Mouse (Mus musculus): ENCODE data around the gene Slc25a51. TPM values are rescaled to one million over a fixed set of nuclear protein-coding genes. Genes with fewer than 3 reads are reported as not detected.
"Not testable (repeated sequence)": the region's sequence is repeated elsewhere in the genome, so short reads cannot be mapped to it uniquely, and the experiment has no call there.

Slc25a51 gene
- polyA plus RNA-seq, 1 experiment = 145 TPM

DNA sequence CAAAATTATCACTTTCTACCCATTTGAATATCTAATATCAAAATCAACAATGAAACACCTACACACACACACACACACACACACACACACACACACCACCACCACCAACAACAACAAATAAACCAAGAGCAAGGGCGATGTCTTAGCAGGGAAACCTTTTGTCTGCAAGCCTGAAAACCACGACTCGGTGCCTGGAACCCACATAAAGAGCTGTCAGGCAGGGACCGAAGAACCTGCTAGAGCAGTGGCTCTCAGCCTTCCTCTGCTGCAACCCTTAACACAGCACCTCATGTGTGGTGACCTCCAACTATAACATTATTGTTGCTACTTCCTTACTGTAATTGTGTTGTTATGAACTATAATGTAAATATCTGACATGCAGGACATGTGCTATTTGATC, 6.3 kb downstream of the Slc25a51 start:
- 91% methylated on average over 4 of the region's 4 CpGs for WGBS
- Histone ChIP-seq H3K4me3 (ENCODE audit: insufficient read depth, low read depth, low read length) (no peak overlapping the region), H3K27ac (ENCODE audit: insufficient read depth, low read depth, low read length) (no peak overlapping the region), H3K36me3 (ENCODE audit: control insufficient read depth, insufficient read depth, low read length) (peaks cover 10% of the 10 kb centered on the region), H3K4me1 (ENCODE audit: control insufficient read depth, insufficient read depth, low read length) (peaks cover 23% of the 10 kb centered on the region), H3K27me3 (replicated peaks; ENCODE audit: control insufficient read depth, insufficient read depth, low read length) (no peaks in the 10 kb centered on the region)
- no peak for DNase-seq
- TF ChIP-seq CTCF (conservative IDR thresholded peaks at IDR 0.05; ENCODE audit: insufficient read depth, insufficient read length, low read depth, low read length) = no peak
- no peak for TF ChIP-seq POLR2A (IDR thresholded peaks at IDR 0.05; ENCODE audit: low read depth, low read length)

DNA sequence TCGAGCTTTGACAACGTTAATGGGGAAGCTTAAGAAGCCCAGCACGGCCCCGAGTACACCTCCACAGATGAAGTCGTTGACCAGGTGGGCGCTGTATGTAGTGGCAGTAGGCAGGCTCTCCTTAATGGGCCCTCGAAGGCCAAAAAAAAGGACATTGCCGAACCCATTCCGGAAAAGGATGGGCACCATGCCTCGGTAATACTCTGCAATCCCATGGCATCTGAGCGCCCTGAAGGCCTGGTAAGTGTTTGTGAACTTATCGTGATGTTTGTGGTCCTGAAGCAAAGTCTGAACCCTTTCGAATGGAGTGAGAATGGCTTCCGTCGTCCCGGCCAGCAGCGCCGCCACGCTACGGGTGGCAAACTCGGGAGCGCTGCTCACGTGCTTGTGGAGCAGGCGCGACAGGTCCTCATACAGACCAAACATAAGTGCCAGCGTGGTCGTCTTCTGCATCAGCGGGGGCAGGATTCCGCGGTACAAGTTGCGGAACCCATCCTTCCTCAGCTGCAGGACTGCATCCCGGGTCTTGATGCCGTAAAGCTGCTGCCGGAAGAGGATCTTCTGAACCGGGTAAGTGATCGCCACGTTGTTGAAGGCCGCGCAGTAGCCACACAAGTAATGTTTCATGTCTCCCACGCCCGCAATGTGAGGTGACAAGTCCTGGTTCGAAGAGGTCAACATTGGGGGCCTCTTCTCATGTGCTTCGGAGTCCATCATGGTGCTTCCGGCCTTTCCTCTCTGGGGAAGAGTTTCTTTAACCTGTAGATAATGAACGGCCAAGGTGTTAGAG, 8.9 kb downstream of the Slc25a51 start:
- no peak overlapping the region for H3K27ac ChIP-seq (ENCODE audit: insufficient read depth, low read depth, low read length)
- DNase-seq = no peak
- no peaks in the 10 kb centered on the region for H3K27me3 ChIP-seq (replicated peaks; ENCODE audit: control insufficient read depth, insufficient read depth, low read length)
- no peak overlapping the region for H3K4me3 ChIP-seq (ENCODE audit: insufficient read depth, low read depth, low read length)
- peaks cover 10% of the 10 kb centered on the region for H3K36me3 ChIP-seq (ENCODE audit: control insufficient read depth, insufficient read depth, low read length)
- H3K4me1 ChIP-seq (ENCODE audit: control insufficient read depth, insufficient read depth, low read length) = peaks cover 8% of the 10 kb centered on the region; the same call in 1 of the 2 replicates
- TF ChIP-seq CTCF (conservative IDR thresholded peaks at IDR 0.05; ENCODE audit: insufficient read depth, insufficient read length, low read depth, low read length) (no peak), POLR2A (IDR thresholded peaks at IDR 0.05; ENCODE audit: low read depth, low read length) (no peak)
- 92% methylated on average over 45 of the region's 45 CpGs for WGBS

DNA sequence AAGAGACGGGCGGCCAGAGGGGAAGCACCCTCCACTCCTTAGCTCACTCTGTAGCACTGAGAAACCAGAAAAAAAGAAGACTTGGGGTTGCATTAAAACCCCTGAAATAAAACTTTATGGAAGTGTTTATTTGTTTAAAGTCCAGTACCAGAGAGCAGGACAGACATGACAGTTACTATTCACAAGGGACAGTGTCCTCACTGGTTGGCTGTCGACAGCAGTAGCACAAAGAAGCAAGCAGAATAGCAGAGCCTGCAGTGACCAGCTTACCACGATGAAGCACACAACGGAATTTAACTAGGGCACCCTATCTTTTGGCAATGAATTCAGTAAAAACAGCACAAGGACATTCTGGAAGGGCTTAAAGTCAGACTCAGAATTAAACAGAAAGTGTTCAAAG, 10.3 kb downstream of the Slc25a51 start:
- not testable (repeated sequence) for H3K27ac ChIP-seq (ENCODE audit: insufficient read depth, low read depth, low read length); H3K27me3 ChIP-seq (replicated peaks; ENCODE audit: control insufficient read depth, insufficient read depth, low read length); H3K36me3 ChIP-seq (ENCODE audit: control insufficient read depth, insufficient read depth, low read length); H3K4me3 ChIP-seq (ENCODE audit: insufficient read depth, low read depth, low read length); DNase-seq; H3K4me1 ChIP-seq (ENCODE audit: control insufficient read depth, insufficient read depth, low read length)
- 47% methylated on average over 5 of the region's 5 CpGs for WGBS

GRCm38 (mm10) chr4:45396211-45396610, 12.4 kb downstream of the Slc25a51 start:
- not testable (repeated sequence) for H3K27ac ChIP-seq (ENCODE audit: insufficient read depth, low read depth, low read length); DNase-seq; H3K36me3 ChIP-seq (ENCODE audit: control insufficient read depth, insufficient read depth, low read length); H3K4me1 ChIP-seq (ENCODE audit: control insufficient read depth, insufficient read depth, low read length); H3K27me3 ChIP-seq (replicated peaks; ENCODE audit: control insufficient read depth, insufficient read depth, low read length); H3K4me3 ChIP-seq (ENCODE audit: insufficient read depth, low read depth, low read length)
- WGBS = 80% methylated on average over 6 of the region's 6 CpGs

DNA sequence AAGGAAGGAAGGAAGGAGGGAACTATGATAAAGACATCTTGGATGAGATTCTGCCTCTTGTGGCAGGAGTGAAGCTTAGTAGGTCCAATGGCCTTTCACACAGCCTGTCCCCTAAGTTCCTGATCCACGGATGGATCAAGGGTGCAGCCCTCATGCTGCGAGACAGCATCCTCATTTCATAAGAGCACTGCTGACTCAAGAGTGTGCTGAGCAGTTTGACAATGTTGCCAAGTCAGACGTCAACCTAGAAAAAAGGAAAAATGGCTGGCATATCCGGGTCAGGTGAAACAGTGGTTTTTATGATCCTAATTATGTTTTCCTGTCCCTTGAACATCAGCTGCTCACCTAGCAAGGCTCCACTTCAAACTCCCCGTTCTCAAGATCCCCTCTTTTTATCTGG, 14.9 kb downstream of the Slc25a51 start:
- 57% methylated on average over 5 of the region's 5 CpGs for WGBS
- Histone ChIP-seq H3K4me1 (ENCODE audit: control insufficient read depth, insufficient read depth, low read length) (peaks cover 2% of the 10 kb centered on the region; the same call in 1 of the 2 replicates), H3K4me3 (ENCODE audit: insufficient read depth, low read depth, low read length) (no peak overlapping the region), H3K27me3 (replicated peaks; ENCODE audit: control insufficient read depth, insufficient read depth, low read length) (no peaks in the 10 kb centered on the region), H3K36me3 (ENCODE audit: control insufficient read depth, insufficient read depth, low read length) (peaks cover 3% of the 10 kb centered on the region), H3K27ac (ENCODE audit: insufficient read depth, low read depth, low read length) (no peak overlapping the region)
- TF ChIP-seq CTCF (conservative IDR thresholded peaks at IDR 0.05; ENCODE audit: insufficient read depth, insufficient read length, low read depth, low read length) (no peak), POLR2A (IDR thresholded peaks at IDR 0.05; ENCODE audit: low read depth, low read length) (no peak)
- DNase-seq = no peak

GRCm38 (mm10) chr4:45392994-45393393, 15.6 kb downstream of the Slc25a51 start:
- no peak overlapping the region for H3K4me3 ChIP-seq (ENCODE audit: insufficient read depth, low read depth, low read length)
- no peak for DNase-seq
- H3K4me1 ChIP-seq (ENCODE audit: control insufficient read depth, insufficient read depth, low read length) = no peaks in the 10 kb centered on the region; the same call in 1 of the 2 replicates
- WGBS = 58% methylated on average over 8 of the region's 8 CpGs
- no peaks in the 10 kb centered on the region for H3K27me3 ChIP-seq (replicated peaks; ENCODE audit: control insufficient read depth, insufficient read depth, low read length)
- peaks cover 2% of the 10 kb centered on the region for H3K36me3 ChIP-seq (ENCODE audit: control insufficient read depth, insufficient read depth, low read length)
- TF ChIP-seq CTCF (conservative IDR thresholded peaks at IDR 0.05; ENCODE audit: insufficient read depth, insufficient read length, low read depth, low read length) (no peak), POLR2A (IDR thresholded peaks at IDR 0.05; ENCODE audit: low read depth, low read length) (no peak)
- no peak overlapping the region for H3K27ac ChIP-seq (ENCODE audit: insufficient read depth, low read depth, low read length)

DNA sequence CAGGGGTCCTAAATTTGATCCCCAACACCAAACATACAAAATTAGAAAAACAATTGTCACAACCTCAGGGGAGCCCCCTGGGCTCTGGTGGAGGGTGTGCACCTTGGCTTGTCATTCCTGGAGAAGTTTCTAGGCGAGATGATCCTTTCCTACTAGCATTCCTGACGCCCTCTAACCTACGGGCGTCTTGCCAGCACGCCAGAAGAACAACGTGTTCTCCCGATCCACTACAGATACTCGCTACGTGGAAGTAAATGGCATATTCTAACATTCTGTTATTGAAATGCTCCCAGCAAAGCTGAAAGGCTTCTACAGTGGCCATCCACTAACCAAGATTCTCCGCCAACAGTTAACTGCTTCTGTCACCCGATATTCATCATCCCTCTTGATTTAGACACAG, 16.0 kb downstream of the Slc25a51 start:
- no peak for TF ChIP-seq CTCF (conservative IDR thresholded peaks at IDR 0.05; ENCODE audit: insufficient read depth, insufficient read length, low read depth, low read length)
- no peak for TF ChIP-seq POLR2A (IDR thresholded peaks at IDR 0.05; ENCODE audit: low read depth, low read length)

More for the DNA sequence above, 16.0 kb downstream of the Slc25a51 start:
- no peaks in the 10 kb centered on the region for H3K27me3 ChIP-seq (replicated peaks; ENCODE audit: control insufficient read depth, insufficient read depth, low read length)
- H3K27ac ChIP-seq (ENCODE audit: insufficient read depth, low read depth, low read length) = no peak overlapping the region
- DNase-seq = peak; percentile 65
- no peak overlapping the region for H3K4me3 ChIP-seq (ENCODE audit: insufficient read depth, low read depth, low read length)
- WGBS = 33% methylated on average over 11 of the region's 11 CpGs
- H3K4me1 ChIP-seq (ENCODE audit: control insufficient read depth, insufficient read depth, low read length) = no peaks in the 10 kb centered on the region; the same call in 1 of the 2 replicates
- H3K36me3 ChIP-seq (ENCODE audit: control insufficient read depth, insufficient read depth, low read length) = no peaks in the 10 kb centered on the region
